Mouse (Mus musculus) brain, adult 2 months (tissue): Measurements from ENCODE around the gene Grin2a.
A peak's percentile ranks its signal among the peaks of the same experiment; 100 is the strongest.

Experiments
- DNase-seq: peaks from one replicate; pipeline ENCODE4 v3.0.0; 2011; ENCODE audit warnings: low read depth, low spot score

Gene Grin2a

GRCm38 (mm10) chr16:9972705-9973104, 22.7 kb downstream of the Grin2a start:
- peak; percentile 76 for DNase-seq

GRCm38 (mm10) chr16:9964469-9964868, 30.9 kb downstream of the Grin2a start:
- DNase-seq = peak; percentile 51

- DNase-seq = no peak
Measured at GRCm38 (mm10) chr16:9962482-9962881, 32.9 kb downstream of the Grin2a start.

GRCm38 (mm10) chr16:9959340-9959739, 36.0 kb downstream of the Grin2a start:
- peak; percentile 56 for DNase-seq

GRCm38 (mm10) chr16:9954266-9954665, 41.1 kb downstream of the Grin2a start:
- DNase-seq = no peak

GRCm38 (mm10) chr16:9953396-9953831, 41.9 kb downstream of the Grin2a start:
- peak; percentile 76 for DNase-seq

- DNase-seq = peak; percentile 67
Measured at GRCm38 (mm10) chr16:9949250-9949649, 46.1 kb downstream of the Grin2a start.

- peak; percentile 71 for DNase-seq
Measured at GRCm38 (mm10) chr16:9947430-9947829, 47.9 kb downstream of the Grin2a start.

- no peak for DNase-seq
Measured at GRCm38 (mm10) chr16:9944836-9945235, 50.5 kb downstream of the Grin2a start.

GRCm38 (mm10) chr16:9941306-9941930, 53.9 kb downstream of the Grin2a start:
- DNase-seq = peak; percentile 78

GRCm38 (mm10) chr16:9940716-9941115, 54.6 kb downstream of the Grin2a start:
- peak; percentile 84 for DNase-seq

- DNase-seq = peak; percentile 88
Measured at GRCm38 (mm10) chr16:9910672-9911071, 84.7 kb downstream of the Grin2a start.

GRCm38 (mm10) chr16:9909225-9909624, 86.1 kb downstream of the Grin2a start:
- DNase-seq = peak; percentile 97

GRCm38 (mm10) chr16:9904443-9904842, 90.9 kb downstream of the Grin2a start:
- peak; percentile 35 for DNase-seq

- DNase-seq = peak; percentile 99
Measured at GRCm38 (mm10) chr16:9902680-9903463, 92.5 kb downstream of the Grin2a start.

GRCm38 (mm10) chr16:9901433-9901832, 93.9 kb downstream of the Grin2a start:
- DNase-seq = no peak

- DNase-seq = no peak
Measured at GRCm38 (mm10) chr16:9900996-9901395, 94.4 kb downstream of the Grin2a start.

GRCm38 (mm10) chr16:9900196-9900595, 95.2 kb downstream of the Grin2a start:
- DNase-seq = peak; percentile 72

GRCm38 (mm10) chr16:9899176-9899575, 96.2 kb downstream of the Grin2a start:
- no peak for DNase-seq

GRCm38 (mm10) chr16:9895581-9895980, 99.8 kb downstream of the Grin2a start:
- peak; percentile 54 for DNase-seq

- no peak for DNase-seq
Measured at GRCm38 (mm10) chr16:9886155-9886554, 109.2 kb downstream of the Grin2a start.

- DNase-seq = peak; percentile 55
Measured at GRCm38 (mm10) chr16:9884141-9884540, 111.2 kb downstream of the Grin2a start.

GRCm38 (mm10) chr16:9882420-9882819, 112.9 kb downstream of the Grin2a start:
- peak; percentile 74 for DNase-seq
